Mouse (Mus musculus) kidney, embryonic 15.5 days (tissue): ENCODE measurements around the gene U2surp. TPM values are rescaled to one million over a fixed set of nuclear protein-coding genes. Genes with fewer than 3 reads are reported as not detected.
"Not testable (repeated sequence)": the region's sequence is repeated elsewhere in the genome, so short reads cannot be mapped to it uniquely, and the experiment has no call there.

ENCODE experiments used
- ATAC-seq: fragments of 200-750 bp; cut with Nextera tagmentation; replicated peaks from 2 replicates; pipeline ENCODE4 v1.8.0; 2017; ENCODE audit warnings: moderate TSS enrichment; ENCODE audit not compliant: low FRiP score
- H3K27ac ChIP-seq: fragments of 300-500 bp; sonication (generic); 2 replicates; pipeline ENCODE4 v1.5.1; 2015; ENCODE audit warnings: mild to moderate bottlenecking, inconsistent platforms
- H3K27me3 ChIP-seq: fragments of 300-500 bp; sonication (generic); 2 replicates; pipeline ENCODE4 v1.6.1; 2015; ENCODE audit warnings: inconsistent platforms
- H3K36me3 ChIP-seq: fragments of 300-500 bp; sonication (generic); 2 replicates; pipeline ENCODE4 v1.6.1; 2015; ENCODE audit warnings: inconsistent platforms
- H3K4me1 ChIP-seq: fragments of 300-500 bp; sonication (generic); 2 replicates; pipeline ENCODE4 v1.6.1; 2015; ENCODE audit warnings: inconsistent platforms
- H3K4me2 ChIP-seq: fragments of 300-500 bp; sonication (generic); 2 replicates; pipeline ENCODE4 v1.6.1; 2015; ENCODE audit warnings: moderate library complexity, mild to moderate bottlenecking, inconsistent platforms
- H3K4me3 ChIP-seq: fragments of 300-500 bp; sonication (generic); replicated peaks from 2 replicates; pipeline ENCODE4 v1.5.1; 2015; ENCODE audit warnings: mild to moderate bottlenecking, inconsistent platforms
- H3K9ac ChIP-seq: fragments of 300-500 bp; sonication (generic); 2 replicates; pipeline ENCODE4 v1.6.1; 2015; ENCODE audit warnings: mild to moderate bottlenecking, inconsistent platforms
- H3K9me3 ChIP-seq: fragments of 300-500 bp; sonication (generic); replicated peaks from 2 replicates; pipeline ENCODE4 v1.6.1; 2016; ENCODE audit warnings: inconsistent platforms
- WGBS: fragments of 180-500 bp; shearing (Covaris S2); methylation state at CpG from one replicate; pipeline ENCODE4 v1.1.7; 2015; ENCODE audit warnings: mixed read lengths; 5-methylcytosine and 5-hydroxymethylcytosine counted together
- polyA plus RNA-seq: library from polyadenylated mRNA; unstranded; fragments of >200 nt; fragmentation: Nextera tagmentation; extraction: Ambion mirVana; gene quantifications from 2 replicates; pipeline ENCODE4 v1.2.1, GENCODE M21; 2015

Gene U2surp
- polyA plus RNA-seq, 1 experiment from 2014 or later, result 135 TPM

DNA sequence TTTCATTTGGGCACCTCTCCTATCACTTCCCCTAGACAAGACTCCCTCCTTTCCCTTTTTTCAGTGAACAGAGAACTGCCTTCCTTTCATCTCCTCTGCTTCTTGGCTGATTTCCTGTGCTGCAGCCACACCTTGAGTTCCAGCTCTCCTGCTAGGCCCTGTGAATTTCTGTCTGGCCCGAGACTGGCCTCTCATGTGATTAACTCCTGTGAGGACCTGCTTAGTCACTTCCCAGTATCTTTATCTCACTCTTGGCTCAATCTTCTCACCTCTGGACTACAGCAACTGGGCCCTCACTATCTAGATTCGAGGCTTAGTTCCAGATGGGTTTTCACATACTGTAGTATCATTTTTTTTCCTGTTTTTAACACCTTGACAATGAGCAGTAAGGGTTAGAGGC is 15.9 kb upstream of the U2surp start:
- WGBS, result 50% methylated on average over 2 of the region's 2 CpGs
- no peak for ATAC-seq
- no peaks in the 10 kb centered on the region for H3K27me3 ChIP-seq
- H3K4me1 ChIP-seq, result no peaks in the 10 kb centered on the region
- no peak overlapping the region for H3K4me2 ChIP-seq
- no peaks in the 10 kb centered on the region for H3K9me3 ChIP-seq
- H3K4me3 ChIP-seq, result no peak overlapping the region
- no peaks in the 10 kb centered on the region for H3K36me3 ChIP-seq
- H3K27ac ChIP-seq, result no peak overlapping the region
- H3K9ac ChIP-seq, result no peak overlapping the region

DNA sequence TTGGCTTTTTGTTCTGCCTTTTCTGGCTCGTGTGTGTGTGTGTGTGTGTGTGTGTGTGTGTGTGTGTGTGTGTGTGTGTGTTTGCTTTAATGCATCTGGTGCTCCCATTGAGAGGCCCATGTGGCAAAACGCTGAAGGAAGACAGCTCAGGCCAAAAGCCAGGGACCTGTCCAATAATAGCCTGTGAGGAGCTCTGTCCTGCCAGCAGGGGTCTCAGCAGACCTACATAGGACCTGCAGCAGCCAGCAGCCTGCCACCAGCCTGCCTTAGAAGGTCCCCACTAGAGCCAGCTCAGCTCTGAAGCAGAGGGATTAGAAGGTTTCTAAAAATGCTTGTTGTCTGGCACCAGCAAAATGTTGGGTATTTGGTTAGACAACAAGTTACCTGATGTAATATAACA is 14.2 kb upstream of the U2surp start:
- Histone ChIP-seq H3K4me1 (peaks cover 6% of the 10 kb centered on the region; the same call in 1 of the 2 replicates), H3K36me3 (no peaks in the 10 kb centered on the region), H3K4me2 (no peak overlapping the region), H3K9me3 (no peaks in the 10 kb centered on the region), H3K4me3 (no peak overlapping the region), H3K27me3 (no peaks in the 10 kb centered on the region), H3K27ac (no peak overlapping the region), H3K9ac (no peak overlapping the region)
- WGBS, result 25% methylated on average over 2 of the region's 2 CpGs
- ATAC-seq, result peak; percentile 79; the same call in 1 of the 2 replicates

DNA sequence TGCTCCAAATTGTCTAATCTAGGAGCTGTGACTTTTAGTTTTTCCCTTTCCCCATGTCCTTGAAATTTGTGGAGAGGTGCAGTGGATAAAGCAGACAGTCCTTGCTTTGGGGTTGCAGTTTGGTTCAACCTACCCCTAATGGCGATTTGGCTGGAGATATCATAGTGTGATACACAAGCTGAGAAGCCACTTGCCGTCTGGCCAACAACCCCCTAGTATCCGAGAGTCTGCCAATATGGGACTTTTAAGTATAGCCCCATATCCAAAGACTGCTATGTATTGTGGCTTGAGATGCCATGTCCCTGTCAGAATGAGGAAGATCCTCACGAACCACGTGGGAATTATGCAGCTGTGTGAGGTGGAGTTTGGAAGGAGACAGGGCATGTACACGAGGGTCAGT is 13.6 kb upstream of the U2surp start:
- 84% methylated on average over 6 of the region's 6 CpGs for WGBS
- H3K4me2 ChIP-seq, result no peak overlapping the region
- no peak for ATAC-seq
- no peaks in the 10 kb centered on the region for H3K27me3 ChIP-seq
- peaks cover 6% of the 10 kb centered on the region; the same call in 1 of the 2 replicates for H3K4me1 ChIP-seq
- H3K27ac ChIP-seq, result no peak overlapping the region
- H3K4me3 ChIP-seq, result no peak overlapping the region
- H3K9me3 ChIP-seq, result no peaks in the 10 kb centered on the region
- H3K9ac ChIP-seq, result no peak overlapping the region
- no peaks in the 10 kb centered on the region for H3K36me3 ChIP-seq

DNA sequence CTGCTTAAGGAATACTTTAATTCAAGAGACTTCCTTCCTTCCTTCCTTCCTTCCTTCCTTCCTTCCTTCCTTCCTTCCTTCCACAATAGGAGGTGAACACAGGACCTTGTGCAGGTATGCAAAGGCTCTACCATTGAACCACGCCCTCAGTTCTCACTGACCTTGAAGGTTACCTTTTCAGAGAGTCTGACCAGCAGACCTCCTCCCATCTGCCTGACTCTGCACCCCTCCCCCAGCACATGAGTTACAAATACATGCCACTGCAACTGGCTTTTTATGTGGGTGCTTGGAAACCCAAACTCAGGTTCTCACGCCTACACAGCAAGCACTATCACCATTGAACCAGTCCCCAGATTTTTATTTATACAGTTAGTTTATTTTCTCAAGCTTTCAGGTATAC is 10.8 kb upstream of the U2surp start:
- no peak overlapping the region for H3K4me2 ChIP-seq
- H3K9ac ChIP-seq, result no peak overlapping the region
- peaks cover 6% of the 10 kb centered on the region; the same call in 1 of the 2 replicates for H3K4me1 ChIP-seq
- no peak overlapping the region for H3K27ac ChIP-seq
- H3K9me3 ChIP-seq, result no peaks in the 10 kb centered on the region
- no peaks in the 10 kb centered on the region for H3K27me3 ChIP-seq
- 74% methylated on average over 2 of the region's 2 CpGs for WGBS
- no peaks in the 10 kb centered on the region for H3K36me3 ChIP-seq
- ATAC-seq, result no peak
- no peak overlapping the region for H3K4me3 ChIP-seq

DNA sequence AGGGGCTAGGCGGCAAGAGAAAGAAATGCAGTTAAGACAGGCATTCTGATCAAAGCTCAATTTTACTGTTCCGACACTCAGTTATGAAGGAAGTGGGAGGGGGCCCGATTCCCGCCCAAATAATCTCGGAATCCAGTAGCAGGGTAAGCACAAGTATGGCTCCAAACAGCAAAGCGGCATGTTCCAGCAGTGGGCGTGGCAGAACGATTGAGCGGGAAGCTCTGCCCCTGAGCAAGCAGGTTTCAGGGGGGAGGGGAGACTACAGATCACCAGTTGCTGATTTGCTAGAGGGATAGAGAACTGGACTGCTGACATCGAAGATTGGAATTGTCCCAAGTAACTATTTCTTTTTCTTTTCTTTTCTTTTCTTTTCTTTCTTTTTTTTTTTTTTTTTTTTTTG is 9.8 kb upstream of the U2surp start:
- Histone ChIP-seq H3K36me3 (no peaks in the 10 kb centered on the region), H3K27me3 (no peaks in the 10 kb centered on the region), H3K9ac (no peak overlapping the region), H3K4me1 (peaks cover 6% of the 10 kb centered on the region; the same call in 1 of the 2 replicates), H3K27ac (0 out of 2 replicates have a peak overlapping the region, but pooled peaks have one; percentile 37), H3K4me2 (no peak overlapping the region), H3K4me3 (no peak overlapping the region), H3K9me3 (no peaks in the 10 kb centered on the region)
- no peak for ATAC-seq
- WGBS, result 48% methylated on average over 10 of the region's 10 CpGs

DNA sequence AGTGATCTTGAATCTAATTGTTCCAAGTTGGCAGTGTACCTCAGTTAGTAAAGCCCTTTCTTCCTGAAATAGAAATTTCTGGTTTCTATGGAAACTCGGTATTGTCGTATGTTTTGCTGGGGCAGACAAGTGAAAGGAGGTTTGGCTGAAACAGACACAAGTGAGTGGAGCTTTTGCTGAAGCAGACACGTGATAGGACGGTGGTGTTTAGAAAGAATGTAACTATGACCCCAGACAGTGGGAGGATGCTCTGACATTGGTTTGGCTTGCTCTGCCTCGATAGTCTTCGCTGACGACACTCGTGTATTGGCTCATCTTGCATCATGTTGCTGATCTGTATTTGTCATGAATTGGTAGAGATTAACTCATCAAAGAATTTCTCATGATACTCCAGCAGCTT is 9.2 kb upstream of the U2surp start:
- Histone ChIP-seq H3K27ac (0 out of 2 replicates have a peak overlapping the region, but pooled peaks have one; percentile 37), H3K9me3 (no peaks in the 10 kb centered on the region), H3K4me3 (no peak overlapping the region), H3K9ac (no peak overlapping the region), H3K36me3 (no peaks in the 10 kb centered on the region), H3K4me1 (peaks cover 6% of the 10 kb centered on the region; the same call in 1 of the 2 replicates), H3K27me3 (no peaks in the 10 kb centered on the region), H3K4me2 (no peak overlapping the region)
- ATAC-seq, result 0 out of 2 replicates have a peak, but pooled peaks have one; percentile 9
- 86% methylated on average over 8 of the region's 8 CpGs for WGBS

DNA sequence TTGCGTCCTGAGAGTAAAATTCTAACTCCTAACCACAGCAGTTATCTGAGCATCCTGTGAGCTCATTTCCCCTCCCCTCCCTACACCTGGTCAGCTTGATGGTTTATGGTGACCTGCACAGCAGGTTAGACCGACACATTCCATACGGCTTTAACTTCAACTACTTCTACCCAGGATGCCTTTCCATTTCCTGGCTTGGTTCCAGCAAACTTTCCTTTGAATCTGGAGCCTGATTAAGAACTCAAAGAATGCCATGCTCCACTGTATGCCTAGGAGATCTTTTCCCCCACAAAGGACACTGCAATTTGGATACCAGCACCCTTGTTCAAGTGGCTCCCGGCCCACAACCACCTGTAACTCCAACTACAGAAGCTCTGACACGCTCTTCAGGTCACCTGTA is 8.8 kb upstream of the U2surp start:
- 0 out of 2 replicates have a peak overlapping the region, but pooled peaks have one; percentile 37 for H3K27ac ChIP-seq
- peaks cover 6% of the 10 kb centered on the region; the same call in 1 of the 2 replicates for H3K4me1 ChIP-seq
- H3K9me3 ChIP-seq, result no peaks in the 10 kb centered on the region
- 73% methylated on average over 5 of the region's 5 CpGs for WGBS
- ATAC-seq, result 0 out of 2 replicates have a peak, but pooled peaks have one; percentile 52
- no peaks in the 10 kb centered on the region for H3K27me3 ChIP-seq
- H3K36me3 ChIP-seq, result no peaks in the 10 kb centered on the region
- no peak overlapping the region for H3K9ac ChIP-seq
- H3K4me2 ChIP-seq, result no peak overlapping the region
- no peak overlapping the region for H3K4me3 ChIP-seq

DNA sequence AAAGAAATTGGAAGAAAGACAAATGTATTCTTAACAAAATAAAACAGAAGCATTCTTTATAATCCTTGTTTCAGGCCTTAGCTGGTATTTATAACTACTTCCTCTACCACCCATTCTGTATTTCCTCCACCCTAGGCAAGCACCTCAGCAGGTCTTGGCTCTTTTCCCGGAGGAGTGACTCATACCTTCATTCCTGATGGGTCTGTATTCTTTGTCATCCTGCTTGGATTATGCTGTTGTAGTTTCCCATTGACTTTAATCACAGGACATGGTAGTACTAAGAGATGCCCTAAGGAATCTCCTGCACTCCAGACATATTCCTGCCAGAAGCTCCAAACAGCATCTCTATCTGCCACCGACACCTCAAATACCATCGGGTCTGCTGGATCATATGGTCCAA is 2.6 kb upstream of the U2surp start:
- H3K27me3 ChIP-seq, H3K9ac ChIP-seq, ATAC-seq, H3K9me3 ChIP-seq, H3K4me3 ChIP-seq, H3K36me3 ChIP-seq, H3K4me2 ChIP-seq, H3K27ac ChIP-seq: not testable (repeated sequence)
- H3K4me1 ChIP-seq, result peaks cover 19% of the 10 kb centered on the region
- WGBS, result 88% methylated on average over 3 of the region's 3 CpGs

DNA sequence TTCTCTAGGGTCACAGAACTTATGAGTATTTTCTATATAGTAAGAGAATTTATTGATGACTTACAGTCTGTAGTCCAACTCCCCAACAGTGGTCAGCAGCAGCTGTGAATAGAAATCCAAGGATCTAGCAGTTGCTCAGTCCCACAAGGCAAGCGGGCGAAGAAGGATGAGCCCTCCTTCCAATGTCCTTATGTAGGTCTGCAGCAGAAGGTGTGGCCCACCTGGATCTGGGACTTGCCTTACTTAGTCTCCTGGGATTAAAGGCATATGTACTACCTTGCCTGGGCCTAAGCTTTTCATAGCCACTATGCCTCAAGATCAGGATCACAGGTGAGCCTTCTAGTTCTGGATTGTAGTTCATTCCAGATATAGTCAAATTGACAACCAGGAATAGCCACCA is 2.0 kb upstream of the U2surp start:
- H3K27me3 ChIP-seq, result no peaks in the 10 kb centered on the region
- WGBS, result 98% methylated on average over 2 of the region's 2 CpGs
- H3K9me3 ChIP-seq, result no peaks in the 10 kb centered on the region
- no peak overlapping the region for H3K4me2 ChIP-seq
- no peak for ATAC-seq
- H3K9ac ChIP-seq, result no peak overlapping the region
- peaks cover 19% of the 10 kb centered on the region for H3K4me1 ChIP-seq
- no peak overlapping the region for H3K4me3 ChIP-seq
- H3K36me3 ChIP-seq, result 0 out of 2 replicates have a peak, but pooled peaks cover 1% of the 10 kb centered on the region
- H3K27ac ChIP-seq, result no peak overlapping the region

DNA sequence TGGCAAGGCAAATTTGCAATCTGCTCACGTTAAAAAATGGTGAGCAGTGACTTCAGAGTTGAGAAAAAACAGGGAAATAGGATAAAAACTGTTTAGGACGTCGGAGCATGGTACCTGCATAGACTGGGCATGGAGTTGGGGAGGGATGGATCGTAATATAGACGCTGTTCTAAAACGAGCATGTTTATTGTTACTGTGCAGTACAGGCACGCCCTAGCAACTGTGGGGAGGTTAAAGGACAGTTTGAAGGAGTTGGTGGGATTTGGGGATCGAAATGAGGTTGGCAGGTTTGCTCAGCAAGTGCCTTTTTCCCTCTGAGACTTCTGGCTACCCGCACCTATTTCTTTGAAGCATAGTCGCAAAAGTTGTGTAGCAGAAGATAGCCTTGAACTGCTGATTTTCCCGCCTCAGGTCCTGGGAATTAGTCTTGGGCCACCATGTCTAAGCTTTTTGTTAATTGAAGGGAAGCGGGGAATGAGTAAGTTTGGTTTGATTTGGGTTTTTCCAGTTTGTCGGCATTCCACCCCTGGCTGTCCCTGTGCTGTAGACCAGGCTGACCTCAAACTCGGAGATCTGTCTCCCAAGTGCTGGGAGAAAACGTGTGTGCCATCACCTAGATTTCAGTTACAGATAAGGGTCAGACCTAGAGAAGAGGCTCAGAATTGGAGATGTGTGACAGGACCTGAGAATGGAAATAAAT is 685 bp upstream of the U2surp start:
- Histone ChIP-seq H3K4me2 (peak overlapping the region; percentile 72), H3K36me3 (peaks cover 7% of the 10 kb centered on the region; the same call in 1 of the 2 replicates), H3K9me3 (no peaks in the 10 kb centered on the region), H3K27me3 (no peaks in the 10 kb centered on the region), H3K27ac (peak overlapping the region; percentile 95), H3K4me3 (peak overlapping the region; percentile 82), H3K4me1 (peaks cover 19% of the 10 kb centered on the region), H3K9ac (peak overlapping the region; percentile 91)
- 22% methylated on average over 15 of the region's 15 CpGs for WGBS
- peak; percentile 79 for ATAC-seq

DNA sequence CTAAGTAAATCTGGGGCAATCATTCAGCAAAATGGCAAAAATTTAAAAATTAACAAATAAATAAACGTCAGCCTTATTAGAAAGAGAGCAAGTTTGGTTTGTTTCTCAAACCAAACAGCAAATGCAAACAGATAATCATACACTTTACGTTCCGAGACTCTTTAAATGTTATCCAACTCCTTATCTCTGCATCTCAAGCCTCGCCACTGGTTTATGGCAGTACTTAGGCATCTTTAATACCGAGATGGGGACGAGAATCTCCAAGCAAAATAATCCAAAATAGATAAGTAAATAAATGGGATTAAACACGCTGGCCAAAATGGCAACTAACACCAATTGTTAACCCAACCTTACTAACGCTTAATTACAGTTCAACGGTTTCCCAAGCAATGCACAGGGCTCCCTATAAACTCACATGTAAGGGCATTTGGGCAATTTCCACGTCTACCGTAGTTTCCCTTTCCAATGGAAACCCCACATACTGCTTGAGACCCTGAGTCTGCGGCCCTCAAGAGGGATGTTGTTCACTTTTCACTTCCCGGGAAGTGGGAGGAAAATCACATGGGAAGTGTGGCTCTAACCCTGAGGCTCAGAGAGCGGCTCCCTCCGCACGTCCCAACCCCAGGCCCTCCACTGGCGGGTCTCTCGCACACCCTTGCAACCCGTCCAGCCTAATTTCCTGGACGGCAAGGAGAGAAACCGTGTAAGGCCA is 947 bp downstream of the U2surp start:
- peak overlapping the region; percentile 95; the same call in 1 of the 2 replicates for H3K27ac ChIP-seq
- H3K4me3 ChIP-seq, result peak overlapping the region; percentile 82
- H3K9ac ChIP-seq, result peak overlapping the region; percentile 91
- ATAC-seq, result peak; percentile 41
- peak overlapping the region; percentile 72 for H3K4me2 ChIP-seq
- WGBS, result 4% methylated on average over 21 of the region's 21 CpGs
- no peaks in the 10 kb centered on the region for H3K9me3 ChIP-seq
- peaks cover 19% of the 10 kb centered on the region for H3K4me1 ChIP-seq
- H3K36me3 ChIP-seq, result peaks cover 7% of the 10 kb centered on the region; the same call in 1 of the 2 replicates
- H3K27me3 ChIP-seq, result no peaks in the 10 kb centered on the region

DNA sequence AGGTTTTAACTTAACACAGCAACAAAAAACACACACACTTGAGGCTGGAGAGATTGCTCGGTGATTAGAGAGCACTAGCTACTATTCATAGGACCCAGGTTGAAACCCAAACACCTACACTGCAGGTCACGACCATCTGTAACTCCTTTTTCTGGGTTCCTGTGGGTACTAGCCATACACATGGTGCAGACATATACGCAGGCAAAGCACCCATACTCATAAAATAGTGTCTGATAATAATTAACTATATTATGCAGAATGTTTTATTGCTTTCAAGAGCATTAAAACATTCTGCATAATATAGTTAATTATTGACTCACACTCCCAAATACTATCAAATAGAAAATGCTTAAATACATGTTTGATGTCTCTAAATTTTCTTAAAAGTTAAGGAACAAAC is 6.1 kb downstream of the U2surp start:
- H3K27ac ChIP-seq, result 0 out of 2 replicates have a peak overlapping the region, but pooled peaks have one; percentile 32
- peaks cover 14% of the 10 kb centered on the region for H3K4me1 ChIP-seq
- H3K36me3 ChIP-seq, result peaks cover 15% of the 10 kb centered on the region
- ATAC-seq, result 0 out of 2 replicates have a peak, but pooled peaks have one; percentile 49
- 72% methylated on average over 3 of the region's 3 CpGs for WGBS
- H3K4me2 ChIP-seq, result no peak overlapping the region
- no peak overlapping the region for H3K9ac ChIP-seq
- no peaks in the 10 kb centered on the region for H3K9me3 ChIP-seq
- no peaks in the 10 kb centered on the region for H3K27me3 ChIP-seq
- H3K4me3 ChIP-seq, result no peak overlapping the region
